Mouse (Mus musculus) liver, postnatal 0 days (tissue): Measurements from ENCODE around the gene Sash3.

Source experiments
- CTCF ChIP-seq: sonication (generic); IDR thresholded peaks from 2 replicates; pipeline ENCODE4 v1.5.1; 2016; ENCODE audit warnings: antibody characterized with exemption, low read depth
- EP300 ChIP-seq: IDR thresholded peaks from 2 replicates; pipeline ENCODE4 v1.6.1; 2016; ENCODE audit warnings: antibody characterized with exemption, low read depth, mild to moderate bottlenecking

- TF ChIP-seq CTCF (no peak), EP300 (no peak)
These were observed 990 bp downstream of the Sash3 start for GRCm38 (mm10) chrX:48147226-48147625.
